Mouse (Mus musculus) T-helper 1 cell (primary cell): ENCODE measurements around the gene S100a4.

Source experiments
- in situ Hi-C: fragments of 300-600 bp; cut with MboI, MseI; formaldehyde crosslinking; loops from one replicate; pipeline ENCODE4 v1.15.1; 2025; ENCODE audit warnings: high pct_unique_total_duplicates

The S100a4 gene

GRCm38 (mm10) chr3:90603623-90604022 lies at the start of gene S100a4:
Gene S100a4, plus strand, starts transcription at chr3:90603771.
- in situ Hi-C loops, result no loop called here

GRCm38 (mm10) chr3:90555954-90556353 lies 47.6 kb upstream of the S100a4 start:
- in situ Hi-C loops, result no loop called here

GRCm38 (mm10) chr3:90560008-90560628 lies 43.5 kb upstream of the S100a4 start, which contains the start of gene S100a3:
Gene S100a3, plus strand, starts transcription at chr3:90560578.
- in situ Hi-C loops, result no loop called here

- in situ Hi-C loops, result loop anchor here (5.0 kb wide), 1 partner anchor 38 kb away; the partner anchor contains the start of gene S100a6
Observed at GRCm38 (mm10) chr3:90574691-90575090, 28.9 kb upstream of the S100a4 start.

GRCm38 (mm10) chr3:90575320-90575719 lies 28.3 kb upstream of the S100a4 start:
- in situ Hi-C loops, result loop anchor here (5.0 kb wide), 1 partner anchor 37 kb away; the partner anchor contains the start of gene S100a6

- in situ Hi-C loops, result loop anchor here (5.0 kb wide), 1 partner anchor 36 kb away; the partner anchor contains the start of gene S100a6
Observed at GRCm38 (mm10) chr3:90576351-90577001, 27.1 kb upstream of the S100a4 start.

- in situ Hi-C loops, result loop anchor here (5.0 kb wide), 1 partner anchor 33 kb away; the partner anchor contains the start of gene S100a6
Observed at GRCm38 (mm10) chr3:90579433-90579832, 24.1 kb upstream of the S100a4 start.

- in situ Hi-C loops, result loop anchor here (5.0 kb wide), 1 partner anchor 64 kb away; no protein-coding TSS in a partner anchor
Observed at GRCm38 (mm10) chr3:90581141-90581540, 22.4 kb upstream of the S100a4 start.

GRCm38 (mm10) chr3:90582156-90582555 lies 21.4 kb upstream of the S100a4 start:
- in situ Hi-C loops, result loop anchor here (5.0 kb wide), 1 partner anchor 65 kb away; no protein-coding TSS in a partner anchor

- in situ Hi-C loops, result loop anchor here (5.0 kb wide), 1 partner anchor 65 kb away; no protein-coding TSS in a partner anchor
Observed at GRCm38 (mm10) chr3:90582556-90582955, 21.0 kb upstream of the S100a4 start.

GRCm38 (mm10) chr3:90583893-90584292 lies 19.7 kb upstream of the S100a4 start:
- in situ Hi-C loops, result loop anchor here (5.0 kb wide), 1 partner anchor 67 kb away; no protein-coding TSS in a partner anchor

GRCm38 (mm10) chr3:90585595-90585994 lies 18.0 kb upstream of the S100a4 start:
- in situ Hi-C loops, result no loop called here

GRCm38 (mm10) chr3:90586016-90586643 lies 17.4 kb upstream of the S100a4 start:
- in situ Hi-C loops, result no loop called here

- in situ Hi-C loops, result no loop called here
Observed at GRCm38 (mm10) chr3:90586906-90587305, 16.7 kb upstream of the S100a4 start.

GRCm38 (mm10) chr3:90587361-90588101 lies 16.0 kb upstream of the S100a4 start:
- in situ Hi-C loops, result no loop called here

- in situ Hi-C loops, result no loop called here
Observed at GRCm38 (mm10) chr3:90589390-90589789, 14.2 kb upstream of the S100a4 start.

GRCm38 (mm10) chr3:90589947-90590346 lies 13.6 kb upstream of the S100a4 start, which contains the start of gene S100a2:
Gene S100a2, plus strand, starts transcription at chr3:90590247.
- in situ Hi-C loops, result no loop called here

- in situ Hi-C loops, result no loop called here
Observed at GRCm38 (mm10) chr3:90594466-90594865, 9.1 kb upstream of the S100a4 start.

GRCm38 (mm10) chr3:90595556-90595955 lies 8.0 kb upstream of the S100a4 start:
- in situ Hi-C loops, result no loop called here

- in situ Hi-C loops, result no loop called here
Observed at GRCm38 (mm10) chr3:90596810-90597209, 6.8 kb upstream of the S100a4 start.

GRCm38 (mm10) chr3:90597736-90598135 lies 5.8 kb upstream of the S100a4 start:
- in situ Hi-C loops, result no loop called here
